Mouse (Mus musculus) midbrain, embryonic 11.5 days (tissue): ENCODE measurements at regions not wholly inside any gene's neighbourhood (a gene's known extent, or its start where the extent isn't known, plus 50 kb on each side); places are given as distances from the start of the nearest gene placed in this dataset.
A peak's percentile ranks its signal among the peaks of the same experiment; 100 is the strongest.

Experiments
- ATAC-seq: fragments of 200-750 bp; cut with Nextera tagmentation; 2 replicates; pipeline ENCODE4 v1.8.0; 2017; ENCODE audit warnings: moderate TSS enrichment, moderate library complexity; ENCODE audit not compliant: low FRiP score
- DNase-seq: peaks from one replicate; pipeline ENCODE4 v3.0.0; 2015; ENCODE audit warnings: low spot score; ENCODE audit errors: missing footprints
- H3K27ac ChIP-seq: fragments of 300-500 bp; sonication (generic); 2 replicates; pipeline ENCODE4 v1.5.1; 2014; ENCODE audit warnings: low read depth, low read length
- H3K27me3 ChIP-seq: fragments of 300-500 bp; sonication (generic); 2 replicates; pipeline ENCODE4 v1.6.1; 2014; ENCODE audit warnings: mild to moderate bottlenecking, low read length, moderate library complexity, mixed read lengths; ENCODE audit not compliant: control insufficient read depth, insufficient read depth
- H3K36me3 ChIP-seq: fragments of 300-500 bp; sonication (generic); 2 replicates; pipeline ENCODE4 v1.6.1; 2014; ENCODE audit warnings: mild to moderate bottlenecking, low read length, moderate library complexity, mixed read lengths; ENCODE audit not compliant: control insufficient read depth, insufficient read depth
- H3K4me1 ChIP-seq: fragments of 300-500 bp; sonication (generic); 2 replicates; pipeline ENCODE4 v1.6.1; 2014; ENCODE audit warnings: low read length; ENCODE audit not compliant: control insufficient read depth, insufficient read depth
- H3K4me2 ChIP-seq: fragments of 300-500 bp; sonication (generic); 2 replicates; pipeline ENCODE4 v1.6.1; 2014; ENCODE audit warnings: mild to moderate bottlenecking, moderate library complexity
- H3K4me3 ChIP-seq: fragments of 300-500 bp; sonication (generic); 2 replicates; pipeline ENCODE4 v1.5.1; 2014; ENCODE audit warnings: low read depth, low read length
- H3K9ac ChIP-seq: fragments of 300-500 bp; sonication (generic); 2 replicates; pipeline ENCODE4 v1.6.1; 2014; ENCODE audit warnings: low read length
- H3K9me3 ChIP-seq: fragments of 300-500 bp; sonication (generic); 2 replicates; pipeline ENCODE4 v1.6.1; 2016; ENCODE audit warnings: low read length; ENCODE audit not compliant: control insufficient read depth
- WGBS: fragments of 180-500 bp; shearing (Covaris S2); extraction: QIAGEN DNeasy Blood & Tissue Kit; methylation state at CpG from one replicate; pipeline ENCODE4 v1.1.7; 2014; 5-methylcytosine and 5-hydroxymethylcytosine counted together

- no peak overlapping the region for H3K4me2 ChIP-seq
- no peak overlapping the region for H3K27ac ChIP-seq
- WGBS = 61% methylated on average over 2 of the region's 2 CpGs
- H3K9me3 ChIP-seq = no peaks in the 10 kb centered on the region
- no peak overlapping the region for H3K4me3 ChIP-seq
- H3K9ac ChIP-seq = no peak overlapping the region
- no peaks in the 10 kb centered on the region for H3K36me3 ChIP-seq
- H3K4me1 ChIP-seq = no peaks in the 10 kb centered on the region
- DNase-seq = no peak
- H3K27me3 ChIP-seq = no peaks in the 10 kb centered on the region
- ATAC-seq = no peak
Observed at GRCm38 (mm10) chr8:15734461-15734860, 688.6 kb upstream of the BB014433 start.

GRCm38 (mm10) chr8:15731324-15731723, 685.4 kb upstream of the BB014433 start:
- Histone ChIP-seq H3K27ac (no peak overlapping the region), H3K36me3 (no peaks in the 10 kb centered on the region), H3K4me2 (no peak overlapping the region), H3K4me3 (no peak overlapping the region), H3K27me3 (no peaks in the 10 kb centered on the region), H3K9ac (no peak overlapping the region), H3K4me1 (no peaks in the 10 kb centered on the region), H3K9me3 (no peaks in the 10 kb centered on the region)
- 89% methylated on average over 2 of the region's 2 CpGs for WGBS
- no peak for ATAC-seq
- DNase-seq = no peak

- Histone ChIP-seq H3K9ac (no peak overlapping the region), H3K27ac (no peak overlapping the region), H3K27me3 (no peaks in the 10 kb centered on the region), H3K4me3 (no peak overlapping the region), H3K4me1 (no peaks in the 10 kb centered on the region), H3K36me3 (no peaks in the 10 kb centered on the region), H3K9me3 (no peaks in the 10 kb centered on the region), H3K4me2 (no peak overlapping the region)
- DNase-seq (peak; percentile 92), ATAC-seq (peak; percentile 73; the same call in 1 of the 2 replicates)
- WGBS = 0% methylated on average over 1 of the region's 1 CpGs
Observed at GRCm38 (mm10) chr8:15729075-15729474, 683.2 kb upstream of the BB014433 start.

- DNase-seq (no peak), ATAC-seq (no peak)
- no peak overlapping the region for H3K4me3 ChIP-seq
- WGBS = 91% methylated on average over 6 of the region's 6 CpGs
- no peaks in the 10 kb centered on the region for H3K36me3 ChIP-seq
- H3K9ac ChIP-seq = no peak overlapping the region
- no peak overlapping the region for H3K27ac ChIP-seq
- no peaks in the 10 kb centered on the region for H3K27me3 ChIP-seq
- no peaks in the 10 kb centered on the region for H3K9me3 ChIP-seq
- H3K4me2 ChIP-seq = no peak overlapping the region
- no peaks in the 10 kb centered on the region for H3K4me1 ChIP-seq
Observed at GRCm38 (mm10) chr8:15726310-15726709, 680.4 kb upstream of the BB014433 start.
